Mouse (Mus musculus) embryonic facial prominence, embryonic 11.5 days (tissue): Measurements from ENCODE around the gene Rbm47. TPM values are rescaled to one million over a fixed set of nuclear protein-coding genes. Genes with fewer than 3 reads are reported as not detected.
"Not testable (repeated sequence)": the region's sequence is repeated elsewhere in the genome, so short reads cannot be mapped to it uniquely, and the experiment has no call there.

ENCODE experiments used
- ATAC-seq: fragments of 200-750 bp; cut with Nextera tagmentation; replicated peaks from 2 replicates; pipeline ENCODE4 v1.8.0; 2017; ENCODE audit warnings: low read depth; ENCODE audit not compliant: insufficient number of reproducible peaks, low FRiP score, low TSS enrichment
- DNase-seq: peaks from one replicate; pipeline ENCODE4 v3.0.0-alpha.2; 2015; ENCODE audit warnings: low spot score
- H3K27ac ChIP-seq: fragments of 300-500 bp; sonication (generic); replicated peaks from 2 replicates; pipeline ENCODE4 v1.5.1; 2014; ENCODE audit warnings: mild to moderate bottlenecking, low read depth, low read length, control low read depth
- H3K27me3 ChIP-seq: fragments of 300-500 bp; sonication (generic); 2 replicates; pipeline ENCODE4 v1.6.1; 2014; ENCODE audit warnings: mild to moderate bottlenecking, low read length, moderate library complexity, mixed read lengths; ENCODE audit not compliant: control insufficient read depth, insufficient read depth
- H3K36me3 ChIP-seq: fragments of 300-500 bp; sonication (generic); replicated peaks from 2 replicates; pipeline ENCODE4 v1.6.1; 2014; ENCODE audit warnings: low read depth, mild to moderate bottlenecking, low read length, moderate library complexity, mixed read lengths; ENCODE audit not compliant: control insufficient read depth, insufficient read depth
- H3K4me1 ChIP-seq: fragments of 300-500 bp; sonication (generic); 2 replicates; pipeline ENCODE4 v1.6.1; 2014; ENCODE audit warnings: low read length, mixed read lengths; ENCODE audit not compliant: control insufficient read depth, insufficient read depth
- H3K4me2 ChIP-seq: fragments of 300-500 bp; sonication (generic); 2 replicates; pipeline ENCODE4 v1.6.1; 2014; ENCODE audit warnings: low read depth, mild to moderate bottlenecking, control low read depth, low read length, moderate library complexity
- H3K4me3 ChIP-seq: fragments of 300-500 bp; sonication (generic); 2 replicates; pipeline ENCODE4 v1.5.1; 2014; ENCODE audit warnings: low read depth, low read length, control low read depth
- H3K9ac ChIP-seq: fragments of 300-500 bp; sonication (generic); replicated peaks from 2 replicates; pipeline ENCODE4 v1.6.1; 2014; ENCODE audit warnings: mild to moderate bottlenecking, control low read depth, low read length
- H3K9me3 ChIP-seq: fragments of 300-500 bp; sonication (generic); replicated peaks from 2 replicates; pipeline ENCODE4 v1.6.1; 2016; ENCODE audit warnings: mild to moderate bottlenecking, low read length, inconsistent platforms, mixed read lengths; ENCODE audit not compliant: control insufficient read depth
- WGBS: fragments of 180-500 bp; shearing (Covaris S2); extraction: QIAGEN DNeasy Blood & Tissue Kit; methylation state at CpG from one replicate; pipeline ENCODE4 v1.1.7; 2014; 5-methylcytosine and 5-hydroxymethylcytosine counted together
- polyA plus RNA-seq: library from polyadenylated mRNA; unstranded; fragments of >200 nt; fragmentation: Nextera tagmentation; extraction: Ambion mirVana; gene quantifications from 2 replicates; pipeline ENCODE4 v1.2.1, GENCODE M21; 2014

Gene Rbm47
- polyA plus RNA-seq, 1 experiment from 2014 or later = 2.9 TPM

GRCm38 (mm10) chr5:66200044-66200443 is 27.1 kb upstream of the Rbm47 start:
- DNase-seq = no peak
- Histone ChIP-seq H3K9ac (no peak overlapping the region), H3K36me3 (no peaks in the 10 kb centered on the region), H3K9me3 (no peaks in the 10 kb centered on the region), H3K27me3 (no peaks in the 10 kb centered on the region), H3K4me2 (no peak overlapping the region), H3K27ac (no peak overlapping the region), H3K4me1 (no peaks in the 10 kb centered on the region), H3K4me3 (no peak overlapping the region)
- no peak for ATAC-seq
- 74% methylated on average over 10 of the region's 10 CpGs for WGBS

- H3K36me3 ChIP-seq = no peaks in the 10 kb centered on the region
- 81% methylated on average over 10 of the region's 10 CpGs for WGBS
- no peaks in the 10 kb centered on the region for H3K27me3 ChIP-seq
- H3K9ac ChIP-seq = no peak overlapping the region
- H3K4me2 ChIP-seq = no peak overlapping the region
- no peak overlapping the region for H3K27ac ChIP-seq
- DNase-seq (no peak), ATAC-seq (no peak)
- H3K4me1 ChIP-seq = no peaks in the 10 kb centered on the region
- no peaks in the 10 kb centered on the region for H3K9me3 ChIP-seq
- no peak overlapping the region for H3K4me3 ChIP-seq
Observed at GRCm38 (mm10) chr5:66195323-66195722, 22.4 kb upstream of the Rbm47 start.

- H3K9ac ChIP-seq = no peak overlapping the region
- H3K36me3 ChIP-seq = no peaks in the 10 kb centered on the region
- no peaks in the 10 kb centered on the region for H3K27me3 ChIP-seq
- H3K9me3 ChIP-seq = no peaks in the 10 kb centered on the region
- H3K4me2 ChIP-seq = no peak overlapping the region
- H3K4me3 ChIP-seq = no peak overlapping the region
- no peak for ATAC-seq
- no peak for DNase-seq
- 89% methylated on average over 11 of the region's 11 CpGs for WGBS
- H3K4me1 ChIP-seq = no peaks in the 10 kb centered on the region
- no peak overlapping the region for H3K27ac ChIP-seq
Observed at GRCm38 (mm10) chr5:66193218-66193846, 20.4 kb upstream of the Rbm47 start.

GRCm38 (mm10) chr5:66191185-66191503 is 18.2 kb upstream of the Rbm47 start:
- Histone ChIP-seq H3K4me3 (no peak overlapping the region), H3K9me3 (no peaks in the 10 kb centered on the region), H3K4me1 (no peaks in the 10 kb centered on the region), H3K4me2 (no peak overlapping the region), H3K36me3 (no peaks in the 10 kb centered on the region), H3K27me3 (no peaks in the 10 kb centered on the region), H3K27ac (no peak overlapping the region), H3K9ac (no peak overlapping the region)
- DNase-seq = no peak
- 86% methylated on average over 7 of the region's 7 CpGs for WGBS
- no peak for ATAC-seq

GRCm38 (mm10) chr5:66190481-66191184 is 17.7 kb upstream of the Rbm47 start:
- 77% methylated on average over 16 of the region's 16 CpGs for WGBS
- DNase-seq = no peak

GRCm38 (mm10) chr5:66188591-66188990 is 15.7 kb upstream of the Rbm47 start:
- H3K4me3 ChIP-seq, H3K9ac ChIP-seq, H3K9me3 ChIP-seq, H3K4me1 ChIP-seq, H3K27ac ChIP-seq, H3K4me2 ChIP-seq, DNase-seq, ATAC-seq, H3K27me3 ChIP-seq, H3K36me3 ChIP-seq: not testable (repeated sequence)
- WGBS = 87% methylated on average over 6 of the region's 7 CpGs

More at GRCm38 (mm10) chr5:66190481-66191184, 17.7 kb upstream of the Rbm47 start:
- Histone ChIP-seq H3K27ac (no peak overlapping the region), H3K4me2 (no peak overlapping the region), H3K9ac (no peak overlapping the region), H3K4me3 (no peak overlapping the region), H3K9me3 (no peaks in the 10 kb centered on the region), H3K27me3 (no peaks in the 10 kb centered on the region), H3K4me1 (no peaks in the 10 kb centered on the region), H3K36me3 (no peaks in the 10 kb centered on the region)
- ATAC-seq = no peak

GRCm38 (mm10) chr5:66182156-66182555 is 9.2 kb upstream of the Rbm47 start:
- Histone ChIP-seq H3K4me2 (no peak overlapping the region), H3K36me3 (no peaks in the 10 kb centered on the region), H3K27me3 (no peaks in the 10 kb centered on the region), H3K9me3 (no peaks in the 10 kb centered on the region), H3K4me3 (no peak overlapping the region), H3K4me1 (no peaks in the 10 kb centered on the region), H3K9ac (no peak overlapping the region), H3K27ac (no peak overlapping the region)
- DNase-seq (no peak), ATAC-seq (no peak)
- 87% methylated on average over 3 of the region's 3 CpGs for WGBS

GRCm38 (mm10) chr5:66174160-66174837 is 1.4 kb upstream of the Rbm47 start:
- DNase-seq (peak; percentile 60), ATAC-seq (peak; percentile 70)
- H3K27me3 ChIP-seq = no peaks in the 10 kb centered on the region
- H3K9ac ChIP-seq = no peak overlapping the region
- no peak overlapping the region for H3K4me2 ChIP-seq
- H3K4me3 ChIP-seq = no peak overlapping the region
- no peaks in the 10 kb centered on the region for H3K9me3 ChIP-seq
- WGBS = 73% methylated on average over 23 of the region's 23 CpGs
- H3K36me3 ChIP-seq = no peaks in the 10 kb centered on the region
- H3K27ac ChIP-seq = no peak overlapping the region
- no peaks in the 10 kb centered on the region for H3K4me1 ChIP-seq
